Mouse (Mus musculus) bone marrow, adult 2 months (tissue): ENCODE results near the gene Tmem170.

ENCODE experiments used
- CTCF ChIP-seq: fragments of 200-500 bp; IDR thresholded peaks from 2 replicates; pipeline ENCODE4 v1.5.1; 2011; ENCODE audit warnings: low read length, control low read depth; ENCODE audit not compliant: control insufficient read depth, insufficient read depth
- POLR2A ChIP-seq: fragments of 200-500 bp; IDR thresholded peaks from 2 replicates; pipeline ENCODE4 v1.6.1; 2011; ENCODE audit warnings: low read depth, mild to moderate bottlenecking, control low read depth, low read length, borderline replicate concordance; ENCODE audit not compliant: control insufficient read depth

DNA sequence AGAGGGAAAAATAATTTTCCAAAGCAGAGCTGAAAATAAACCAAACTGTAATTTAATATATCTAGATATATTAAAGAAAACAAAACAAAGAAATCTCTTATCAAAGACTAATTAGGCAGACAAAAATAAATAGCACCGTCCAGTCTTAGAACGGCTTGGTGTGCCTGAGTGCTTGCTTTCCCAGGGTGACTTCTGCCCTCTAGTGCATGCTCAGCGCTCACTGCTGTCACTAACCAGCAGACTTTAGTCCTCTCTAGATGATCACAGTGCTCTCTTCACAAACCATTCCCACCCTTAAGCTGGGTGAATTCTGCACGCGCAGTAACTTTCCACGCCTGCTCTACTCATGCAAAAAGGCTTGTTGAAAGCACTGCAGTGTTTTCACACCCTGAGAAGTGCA, 51.3 kb downstream of the Tmem170 start:
- peak; percentile 57 for TF ChIP-seq CTCF
- TF ChIP-seq POLR2A, result no peak
